Mouse (Mus musculus): ENCODE data around the gene Tmem81. TPM values are rescaled to one million over a fixed set of nuclear protein-coding genes. Genes with fewer than 3 reads are reported as not detected.

Gene Tmem81
- polyA plus RNA-seq, 1 experiment from 2014 or later: 2.0 TPM

DNA sequence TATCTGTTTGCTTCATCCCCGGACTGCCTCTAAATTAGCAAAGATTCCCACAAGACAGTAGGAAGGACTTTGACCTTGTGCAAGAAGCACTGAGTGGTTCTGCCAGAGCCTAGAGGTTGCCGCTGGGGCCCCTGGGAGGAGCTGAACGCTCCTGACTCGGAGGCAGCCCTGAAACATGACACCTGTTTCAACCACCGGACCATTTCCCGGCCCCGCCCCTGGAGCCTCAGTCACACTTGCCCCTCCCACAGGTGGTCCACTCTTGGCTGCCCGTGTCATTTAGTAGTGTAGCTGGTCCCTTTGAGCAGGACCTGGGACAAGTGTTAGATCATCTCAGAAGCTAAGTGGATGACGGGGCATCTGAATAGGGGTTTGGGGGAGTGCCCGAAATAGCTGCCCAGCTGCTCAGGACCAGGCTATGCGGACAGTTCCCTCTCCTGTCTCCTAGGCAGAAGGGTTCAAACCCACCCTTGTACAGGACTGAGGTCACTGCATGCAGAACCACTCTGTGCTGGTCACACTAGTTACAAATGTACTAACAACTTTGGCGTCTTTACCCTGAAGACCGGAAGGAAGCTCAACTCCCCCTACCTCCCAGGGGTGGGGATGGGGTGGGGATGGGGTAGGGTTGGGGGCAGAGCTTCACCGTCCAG lies 35.3 kb downstream of the Tmem81 start:
- WGBS: 5% methylated on average over 14 of the region's 14 CpGs
- Histone ChIP-seq H3K9ac (no peak overlapping the region), H3K4me3 (no peak overlapping the region), H3K27me3 (peaks cover 84% of the 10 kb centered on the region), H3K9me3 (no peaks in the 10 kb centered on the region), H3K4me1 (peaks cover 23% of the 10 kb centered on the region), H3K27ac (no peak overlapping the region), H3K4me2 (replicated peaks) (peak overlapping the region; percentile 11; the same call in 1 of the 2 replicates), H3K36me3 (no peaks in the 10 kb centered on the region)
- ATAC-seq (ENCODE audit: low FRiP score, low read depth): peak; percentile 37; the same call in 1 of the 2 replicates

GRCm38 (mm10) chr1:132541824-132542599 lies 36.0 kb downstream of the Tmem81 start:
- no peak overlapping the region for H3K27ac ChIP-seq
- H3K4me3 ChIP-seq: peak overlapping the region; percentile 29; the same call in 1 of the 2 replicates
- H3K9ac ChIP-seq: no peak overlapping the region
- 9% methylated on average over 5 of the region's 5 CpGs for WGBS
- H3K27me3 ChIP-seq: peaks cover 78% of the 10 kb centered on the region
- peak overlapping the region; percentile 59 for H3K4me2 ChIP-seq (replicated peaks)
- H3K4me1 ChIP-seq: peaks cover 23% of the 10 kb centered on the region
- no peaks in the 10 kb centered on the region for H3K36me3 ChIP-seq
- ATAC-seq (ENCODE audit: low FRiP score, low read depth): no peak
- H3K9me3 ChIP-seq: no peaks in the 10 kb centered on the region

GRCm38 (mm10) chr1:132542762-132543306 lies 36.8 kb downstream of the Tmem81 start, which contains the start of gene Cntn2:
Gene Cntn2 (minus strand): TSS chr1:132543256.
- Histone ChIP-seq H3K36me3 (no peaks in the 10 kb centered on the region), H3K27ac (no peak within 1 kb of the TSS), H3K27me3 (peaks cover 78% of the 10 kb centered on the region), H3K9ac (peak within 1 kb of the TSS; percentile 25; the same call in 1 of the 2 replicates), H3K4me1 (peaks cover 23% of the 10 kb centered on the region), H3K9me3 (no peaks in the 10 kb centered on the region), H3K4me3 (peak within 1 kb of the TSS; percentile 29), H3K4me2 (replicated peaks) (peak within 1 kb of the TSS; percentile 59)
- no peak for ATAC-seq (ENCODE audit: low FRiP score, low read depth)
- WGBS: 1% methylated on average over 30 of the region's 30 CpGs

DNA sequence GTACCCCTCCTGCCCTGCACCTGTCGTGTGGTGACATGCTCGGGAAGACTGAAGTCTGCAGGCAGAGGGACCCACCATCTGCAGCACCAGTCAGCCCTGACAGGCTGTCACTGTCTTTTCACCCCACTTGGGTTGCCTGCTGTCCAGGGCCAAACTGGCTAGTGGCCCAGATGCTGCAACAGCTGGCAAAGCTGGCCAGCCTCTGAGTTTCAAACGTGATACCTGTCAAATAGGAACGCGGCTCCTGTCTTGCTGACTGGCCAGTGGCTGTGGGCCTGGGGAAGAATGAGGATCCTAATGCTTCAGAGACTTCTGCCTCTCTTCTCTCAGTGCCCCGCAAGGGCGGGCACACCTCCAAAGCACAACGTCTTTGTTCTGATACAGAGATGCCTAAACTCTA lies 37.8 kb downstream of the Tmem81 start:
- Histone ChIP-seq H3K4me1 (peaks cover 23% of the 10 kb centered on the region), H3K36me3 (no peaks in the 10 kb centered on the region), H3K9ac (no peak overlapping the region), H3K4me2 (replicated peaks) (no peak overlapping the region), H3K27me3 (peaks cover 75% of the 10 kb centered on the region), H3K27ac (no peak overlapping the region), H3K4me3 (no peak overlapping the region), H3K9me3 (no peaks in the 10 kb centered on the region)
- ATAC-seq (ENCODE audit: low FRiP score, low read depth): no peak
- WGBS: 72% methylated on average over 8 of the region's 8 CpGs

GRCm38 (mm10) chr1:132557901-132558631 lies 52.0 kb downstream of the Tmem81 start:
- Histone ChIP-seq H3K4me3 (no peak overlapping the region), H3K4me1 (peaks cover 10% of the 10 kb centered on the region), H3K36me3 (no peaks in the 10 kb centered on the region), H3K4me2 (replicated peaks) (no peak overlapping the region), H3K9ac (no peak overlapping the region; the same call in 1 of the 2 replicates), H3K9me3 (no peaks in the 10 kb centered on the region), H3K27me3 (peaks cover 23% of the 10 kb centered on the region), H3K27ac (no peak overlapping the region)
- peak; percentile 68 for ATAC-seq (ENCODE audit: low FRiP score, low read depth)
- WGBS: 27% methylated on average over 9 of the region's 9 CpGs

Other genes with a start within 250 kb of the Tmem81 start
- 0.09 and 0.11 TPM in 2 replicates for gene Klhdc8a, start 207.6 kb upstream of the Tmem81 start, polyA plus RNA-seq (2015; fragmentation: Nextera tagmentation; extraction: Ambion mirVana)
- 1.2 and 1.4 TPM in 2 replicates for gene Nuak2, start 190.1 kb upstream of the Tmem81 start, polyA plus RNA-seq (2015; fragmentation: Nextera tagmentation; extraction: Ambion mirVana)
- gene Tmcc2, start 114.9 kb upstream of the Tmem81 start, polyA plus RNA-seq (2015; fragmentation: Nextera tagmentation; extraction: Ambion mirVana): 12.0 and 14.4 TPM in 2 replicates
- 15.8 and 18.0 TPM in 2 replicates for gene Dstyk, start 88.7 kb upstream of the Tmem81 start, polyA plus RNA-seq (2015; fragmentation: Nextera tagmentation; extraction: Ambion mirVana)
- gene Rbbp5, start 28.9 kb upstream of the Tmem81 start, polyA plus RNA-seq (2015; fragmentation: Nextera tagmentation; extraction: Ambion mirVana): 51.1 and 55.2 TPM in 2 replicates
- 0.94 and 0.95 TPM in 2 replicates for gene Cntn2, start 37.0 kb downstream of the Tmem81 start, polyA plus RNA-seq (2015; fragmentation: Nextera tagmentation; extraction: Ambion mirVana)
- 1.0 and 1.3 TPM in 2 replicates for gene Nfasc, start 235.6 kb downstream of the Tmem81 start, polyA plus RNA-seq (2015; fragmentation: Nextera tagmentation; extraction: Ambion mirVana)

All from limb, embryonic 13.5 days (tissue).